Mouse (Mus musculus) frontal cortex, adult (tissue): ENCODE measurements around the gene Clic4.
"Not testable (repeated sequence)": the region's sequence is repeated elsewhere in the genome, so short reads cannot be mapped to it uniquely, and the experiment has no call there.

Experiments used
- ATAC-seq: cut with Nextera tagmentation; 2 replicates; pipeline ENCODE4 v1.9.2; 2017; ENCODE audit warnings: mild to moderate bottlenecking, moderate library complexity, mixed read lengths; ENCODE audit not compliant: low TSS enrichment

The Clic4 gene

DNA sequence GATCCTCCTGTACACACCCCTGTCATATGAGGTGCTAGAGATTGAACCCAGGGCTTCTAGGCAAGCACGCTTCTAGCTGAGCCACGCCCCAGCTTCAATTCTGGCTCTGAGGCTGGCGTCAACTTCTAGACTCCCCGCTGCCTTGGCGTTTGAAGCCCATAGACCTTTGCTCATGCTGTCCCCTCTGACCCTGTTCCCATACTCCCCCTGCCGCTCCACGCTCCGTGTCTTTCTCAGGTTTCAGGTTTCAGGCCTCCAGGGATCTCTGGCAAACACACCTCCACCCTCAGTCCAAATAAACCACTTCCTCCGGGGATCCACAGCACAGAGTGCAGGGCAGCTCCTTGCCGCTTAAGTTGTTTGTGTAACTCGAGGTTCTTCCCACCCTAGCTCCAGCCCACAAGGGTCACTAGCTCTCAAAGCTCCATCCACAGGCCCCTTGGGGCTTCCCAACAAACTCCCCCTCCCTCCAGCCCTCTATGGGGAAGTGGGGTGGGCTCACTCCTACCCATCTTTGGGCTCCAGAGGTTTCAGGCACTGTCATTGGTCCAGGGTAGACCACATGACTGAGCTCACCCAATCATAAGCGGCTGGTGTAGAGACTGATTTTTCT, 20.0 kb upstream of the Clic4 start:
- ATAC-seq, result no peak

DNA sequence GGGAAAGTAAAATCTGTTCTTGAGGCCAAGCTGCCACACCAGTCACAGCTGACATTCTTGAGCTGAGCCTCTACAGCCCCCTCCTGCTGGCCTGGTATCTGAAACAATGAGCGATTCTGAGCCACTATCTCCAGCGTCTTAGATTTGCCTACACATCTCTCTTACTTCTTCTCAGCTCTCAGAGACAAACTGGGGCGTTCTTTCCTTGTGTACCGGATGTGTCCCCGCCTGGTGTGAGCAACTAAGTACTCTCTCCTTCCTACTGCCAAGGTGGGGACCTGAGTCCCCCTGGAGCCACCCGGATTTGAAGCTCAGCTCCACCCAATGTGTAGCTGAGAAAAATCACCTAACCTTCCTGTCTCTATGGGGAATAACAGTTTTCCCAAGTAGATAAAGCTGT, 19.2 kb upstream of the Clic4 start:
- no peak for ATAC-seq

DNA sequence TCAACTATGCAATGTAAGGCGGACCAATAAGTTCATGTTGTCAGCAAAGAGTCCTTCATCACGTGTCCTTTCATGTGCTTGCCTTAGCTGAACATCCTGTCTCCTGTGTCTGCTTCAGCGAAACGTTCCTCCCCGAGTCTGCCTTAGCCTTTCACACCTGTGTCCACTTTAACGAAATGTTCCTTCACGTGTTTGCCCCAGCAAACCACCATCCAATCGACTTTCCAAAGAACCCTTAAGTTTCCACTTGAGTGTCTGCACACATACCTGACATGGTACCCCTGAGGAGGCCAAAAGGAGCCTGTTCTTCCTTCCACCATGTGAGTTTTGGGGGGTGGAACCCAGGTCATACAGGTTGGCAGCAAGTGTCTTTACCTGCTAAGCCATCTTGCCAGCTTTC, 18.6 kb upstream of the Clic4 start:
- ATAC-seq, result no peak

DNA sequence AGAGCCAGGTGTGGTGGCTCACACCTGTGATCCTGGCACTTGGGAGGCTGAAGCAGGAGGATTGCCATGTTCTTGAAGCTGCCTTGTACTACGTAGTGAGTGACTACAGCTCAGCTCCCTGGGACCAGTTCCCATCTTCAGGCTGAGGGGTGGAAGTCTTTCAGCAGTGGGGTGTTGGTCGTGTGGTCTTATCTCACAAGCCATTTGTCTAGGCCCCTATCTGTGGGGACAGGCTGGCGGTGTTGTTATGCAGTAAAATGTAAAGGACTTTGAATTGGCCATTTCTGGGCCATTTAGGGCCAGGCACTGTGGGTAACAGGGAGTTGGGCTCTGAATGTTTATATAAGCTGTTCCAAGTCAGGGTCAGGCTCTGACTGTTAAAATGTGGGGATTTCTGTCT, 15.4 kb upstream of the Clic4 start:
- ATAC-seq, result no peak

DNA sequence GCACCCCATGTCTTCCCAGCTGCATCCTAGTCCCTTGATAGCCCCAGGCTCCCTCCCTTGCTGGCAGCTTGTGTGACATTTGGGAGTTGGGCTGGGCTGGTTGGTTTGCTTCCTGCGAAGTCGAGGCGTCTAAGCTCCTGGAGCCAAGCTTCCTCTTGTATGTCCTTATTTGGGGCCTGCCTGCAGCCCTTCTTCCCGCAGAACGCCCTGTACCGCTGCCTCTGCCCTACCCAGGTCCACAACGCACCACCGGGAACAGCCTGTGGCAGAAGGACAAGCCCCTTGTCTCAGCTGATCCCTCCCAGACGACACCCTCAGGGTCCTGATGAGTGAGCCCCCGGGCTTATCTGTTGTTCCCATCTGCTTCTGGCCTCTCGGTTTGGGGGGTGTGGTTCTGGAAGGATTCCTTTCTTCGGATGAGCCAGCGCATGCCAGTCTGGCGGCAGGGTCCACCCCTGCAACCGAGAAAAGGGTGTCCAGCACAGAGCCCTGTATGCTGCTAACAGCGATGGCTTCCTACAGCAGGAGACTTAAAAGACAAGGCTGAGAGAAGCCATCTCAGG, 14.3 kb upstream of the Clic4 start:
- no peak for ATAC-seq

DNA sequence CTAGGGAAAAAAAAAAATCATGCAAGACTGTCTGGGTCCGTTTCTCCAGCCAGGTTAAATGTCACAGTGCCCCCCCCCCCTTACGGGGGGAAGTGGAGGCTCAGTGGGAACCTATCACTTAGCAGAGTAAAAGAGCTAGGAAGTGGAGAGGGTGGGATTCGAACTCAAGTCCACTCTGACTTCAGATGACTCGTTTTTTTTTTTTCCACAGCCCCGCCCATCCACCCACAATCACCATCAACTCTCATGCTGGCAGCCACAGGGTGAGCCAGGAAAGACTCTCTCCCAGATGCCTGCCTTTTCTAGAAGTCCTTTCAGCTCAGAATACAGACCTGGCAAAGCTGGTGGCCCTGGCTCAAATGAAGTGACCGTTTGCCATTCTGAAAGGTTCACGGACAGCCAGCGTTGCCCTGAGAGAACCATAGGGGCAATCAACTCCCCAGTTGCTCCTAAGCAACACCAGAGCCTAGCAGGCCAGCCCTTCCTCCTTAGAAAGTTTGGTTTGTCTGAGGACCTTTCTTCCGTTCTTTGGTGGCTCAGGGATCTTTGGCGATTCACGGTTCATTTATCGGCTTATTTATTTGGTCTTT, 13.5 kb upstream of the Clic4 start:
- ATAC-seq, result no peak

DNA sequence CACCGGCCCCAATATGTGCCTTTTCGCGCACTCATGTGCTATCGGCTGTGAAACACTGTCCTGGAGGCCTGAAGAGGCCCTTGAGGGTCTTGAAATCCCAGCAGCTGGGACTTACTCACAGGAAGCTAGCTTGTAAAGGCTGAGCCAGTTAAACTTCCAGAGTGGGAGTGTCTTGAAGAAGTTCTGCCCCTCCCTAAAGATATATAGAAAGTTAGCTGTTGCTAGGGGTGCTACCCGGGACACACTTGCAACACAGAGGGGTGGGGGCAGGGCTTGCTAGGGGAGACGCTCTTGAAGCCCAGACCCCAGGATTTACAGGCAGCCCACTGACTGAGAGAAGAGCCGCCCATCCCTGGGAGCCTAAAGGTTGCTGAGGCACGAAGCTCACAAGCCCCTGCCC, 12.8 kb upstream of the Clic4 start:
- ATAC-seq, result no peak

DNA sequence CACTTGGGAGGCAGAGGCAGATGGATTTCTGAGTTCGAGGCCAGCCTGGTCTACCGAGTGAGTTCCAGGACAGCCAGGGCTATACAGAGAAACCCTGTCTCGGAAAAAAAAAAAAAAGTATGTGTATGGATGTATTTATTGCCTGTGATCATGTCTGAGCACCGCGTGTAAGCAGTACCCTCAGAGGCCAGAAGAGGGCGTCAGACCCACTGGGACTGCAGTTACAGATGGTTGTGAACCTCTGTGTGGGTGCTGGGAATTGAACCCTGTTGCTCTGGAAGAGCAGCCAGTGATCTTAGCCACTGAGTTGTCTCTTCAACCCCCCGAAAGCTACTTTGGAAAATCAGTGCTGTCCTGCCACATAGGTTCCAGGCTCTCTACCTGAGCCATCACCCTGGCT, 11.3 kb upstream of the Clic4 start:
- ATAC-seq, result no peak

DNA sequence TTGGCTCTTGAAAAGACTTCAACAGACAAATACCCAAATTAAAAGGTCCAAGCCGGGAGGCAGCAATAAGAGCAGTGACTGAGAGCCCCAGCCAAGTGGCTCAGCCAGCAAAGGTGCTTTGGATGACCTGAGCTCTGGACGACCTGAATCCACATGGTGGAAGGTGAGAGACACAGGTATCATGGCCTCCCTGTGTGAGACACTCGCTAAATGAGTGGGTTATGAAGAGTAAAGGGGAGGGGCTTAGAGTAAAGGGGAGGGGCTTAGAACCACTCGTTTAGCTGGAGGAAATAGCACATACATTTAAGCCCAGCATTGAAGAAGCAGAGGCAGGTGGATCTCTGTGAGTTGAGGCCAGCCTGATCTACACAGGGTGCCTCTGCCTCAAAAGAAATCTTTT, 10.8 kb upstream of the Clic4 start:
- ATAC-seq, result no peak

DNA sequence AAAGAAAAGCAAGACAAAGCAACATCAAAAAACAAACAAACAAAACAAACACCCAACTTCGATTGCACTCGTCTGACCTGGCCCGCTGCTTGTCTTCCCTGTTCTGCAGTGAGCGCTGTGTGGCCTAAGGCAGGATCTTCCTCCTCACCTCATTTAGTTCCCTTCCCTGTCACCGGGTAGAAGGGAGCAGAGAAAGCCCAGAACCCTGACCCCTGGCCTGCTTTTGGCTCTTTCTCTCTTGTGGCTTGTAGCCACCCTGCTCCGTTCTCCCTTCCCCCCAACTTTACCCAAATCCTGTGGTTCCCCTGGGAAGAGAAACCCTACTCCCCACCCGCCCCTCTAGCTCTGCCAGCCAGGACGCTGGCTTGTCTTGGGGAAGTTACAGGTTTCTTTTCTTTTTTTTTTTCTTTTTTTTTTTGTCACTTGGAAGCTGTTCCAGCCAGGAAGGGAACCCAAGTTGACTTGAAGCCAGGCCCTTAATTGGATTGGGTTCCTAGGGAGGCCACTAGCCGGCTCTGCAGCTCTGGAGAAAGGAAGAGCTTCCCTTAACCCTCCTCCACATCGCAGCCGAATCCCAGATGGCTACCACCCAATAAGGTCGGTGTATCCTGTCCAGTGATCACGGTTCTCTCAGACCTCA, 10.2 kb upstream of the Clic4 start:
- no peak for ATAC-seq

DNA sequence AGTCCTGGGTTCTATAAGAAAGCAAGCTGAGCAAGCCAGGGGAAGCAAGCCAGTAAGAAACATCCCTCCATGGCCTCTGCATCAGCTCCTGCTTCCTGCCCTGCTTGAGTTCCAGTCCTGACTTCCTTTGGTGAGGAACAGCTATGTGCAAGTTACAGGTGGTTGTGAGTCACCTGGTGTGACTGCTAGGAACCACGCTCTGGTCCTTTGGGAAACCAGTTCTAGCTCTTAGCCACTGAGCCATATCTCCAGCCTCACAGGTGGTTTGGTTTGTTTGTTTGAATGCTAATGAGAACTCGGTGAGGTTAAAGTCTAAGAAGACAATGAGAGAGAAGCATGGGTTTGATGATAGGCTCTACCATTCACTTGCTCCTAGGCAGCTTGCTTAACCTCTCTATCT, 7.4 kb upstream of the Clic4 start:
- not testable (repeated sequence) for ATAC-seq

DNA sequence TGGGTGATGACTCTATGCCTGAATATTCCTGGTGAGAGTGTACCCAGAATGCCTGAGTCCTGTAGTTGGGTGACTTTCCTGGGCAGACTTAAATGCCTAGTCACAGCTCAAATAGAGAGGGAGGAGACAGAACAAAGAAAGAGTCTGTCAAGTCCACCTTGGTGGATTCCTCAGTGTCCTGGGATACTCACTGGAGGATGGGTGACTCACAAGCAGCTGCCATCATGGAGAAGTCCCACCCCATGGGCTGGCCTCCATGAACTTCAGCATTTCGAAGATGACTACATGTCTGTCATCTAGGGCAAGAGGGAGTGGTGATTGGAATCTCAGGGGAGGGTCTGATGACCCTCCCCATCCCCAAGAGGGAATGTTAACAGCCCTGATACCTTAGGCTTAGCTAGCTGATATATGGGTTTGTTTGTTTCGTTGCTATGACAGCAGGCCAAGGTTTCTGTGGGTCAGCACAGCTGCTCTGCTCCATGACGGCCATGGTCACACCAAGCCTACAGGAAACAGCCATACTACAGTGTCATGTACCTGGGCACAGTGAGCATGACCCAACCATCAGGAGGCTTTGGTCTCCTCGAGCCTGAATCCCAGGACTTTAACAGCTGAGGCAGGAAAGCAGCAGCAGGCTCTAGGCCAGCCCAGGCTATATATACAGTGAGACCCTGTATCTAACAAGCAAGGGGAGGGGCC, 4.2 kb upstream of the Clic4 start:
- ATAC-seq, result no peak

DNA sequence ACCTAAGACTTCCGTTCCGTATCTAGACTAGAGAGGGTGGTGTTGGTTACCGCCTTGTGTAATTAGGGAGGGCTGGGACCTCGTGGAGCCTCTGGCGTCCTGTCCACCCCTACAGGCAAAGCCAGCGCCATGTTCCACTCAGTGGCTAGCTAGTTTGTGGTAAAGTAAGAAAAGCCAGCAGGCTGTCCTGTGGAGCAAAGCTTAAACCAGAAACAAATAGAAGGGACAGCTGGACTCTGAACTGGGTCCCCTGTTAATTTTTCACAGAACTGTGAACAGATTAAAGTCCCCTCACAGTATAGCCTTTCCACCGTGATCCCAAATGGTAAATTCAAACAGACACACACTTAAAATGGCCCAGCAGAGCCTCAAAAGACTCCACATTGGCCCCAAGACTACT, 2.1 kb upstream of the Clic4 start:
- no peak for ATAC-seq

DNA sequence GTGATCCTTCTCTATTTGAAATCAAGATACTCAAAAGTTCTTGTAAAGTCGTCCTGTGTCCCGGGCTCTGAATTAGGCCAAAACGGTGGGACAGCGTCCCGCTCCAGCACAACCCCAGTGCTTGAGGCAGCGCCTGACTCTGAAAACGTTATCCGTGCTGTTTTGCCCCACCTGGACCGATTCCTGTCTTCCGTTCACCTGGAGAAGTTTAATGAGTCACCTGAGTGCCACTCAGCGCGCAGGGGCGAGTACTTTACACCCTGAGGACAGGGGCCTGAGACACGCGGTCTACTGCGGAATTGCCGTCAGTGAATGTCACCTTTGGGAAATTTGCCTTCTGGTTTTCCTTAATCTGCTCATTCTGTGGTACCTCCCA, 681 bp upstream of the Clic4 start:
- no peak for ATAC-seq

DNA sequence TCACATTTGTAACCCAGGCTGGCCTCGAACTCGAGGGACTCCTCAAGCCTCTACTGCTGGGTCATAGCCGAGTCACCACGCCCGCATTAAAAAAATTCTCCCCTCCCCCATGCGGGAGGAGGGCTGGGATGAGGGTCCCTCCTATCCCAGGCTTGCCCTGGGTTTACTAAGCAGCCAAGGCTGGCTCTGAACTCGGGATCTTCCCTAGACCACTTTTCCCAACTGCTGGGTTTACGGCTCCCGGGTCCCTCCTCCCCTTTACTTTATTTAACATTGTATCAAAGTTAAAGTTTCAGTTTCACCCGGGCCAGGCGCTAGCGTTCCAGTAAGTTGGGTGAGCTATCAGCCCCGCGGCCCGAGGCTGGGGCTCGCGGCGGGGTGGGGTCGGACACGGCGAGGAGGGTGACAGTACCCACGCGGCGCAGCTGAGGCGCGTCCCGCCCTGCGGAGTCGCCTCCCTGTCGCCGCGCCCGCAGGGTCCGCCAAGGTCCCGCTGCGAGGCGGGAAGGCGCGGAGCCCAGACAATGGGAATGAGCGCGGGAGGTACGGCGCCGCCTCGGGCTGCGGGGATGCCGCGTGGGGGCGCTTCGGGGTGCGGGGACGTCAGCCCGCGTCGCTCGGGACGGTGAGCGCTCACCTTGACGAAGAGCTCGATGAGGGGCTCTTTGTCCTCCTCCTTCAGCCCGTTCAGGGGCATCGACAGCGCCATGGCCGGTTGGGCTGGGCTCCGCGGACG, 565 bp downstream of the Clic4 start:
- ATAC-seq, result peak; percentile 45

DNA sequence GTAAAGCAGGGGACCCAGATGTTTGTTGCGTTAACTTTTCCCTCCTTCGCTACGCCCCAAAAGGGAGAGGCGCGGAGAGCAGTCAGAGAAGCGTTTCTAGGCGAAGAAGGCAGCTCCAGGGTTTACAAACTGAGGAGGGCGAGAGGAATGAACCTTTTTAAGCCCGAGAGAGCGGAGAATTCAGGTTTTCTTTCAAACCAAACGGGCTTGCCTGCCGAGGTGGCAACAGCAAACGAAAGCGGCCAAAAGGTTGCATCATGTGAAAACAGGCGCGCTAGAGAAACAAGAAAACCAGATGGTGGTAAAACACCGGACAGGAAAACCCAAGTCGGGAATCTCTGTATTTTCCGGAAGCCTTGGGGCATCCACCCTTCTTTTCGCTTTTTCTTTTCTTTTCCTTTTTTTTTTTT, 1.2 kb downstream of the Clic4 start:
- no peak for ATAC-seq

DNA sequence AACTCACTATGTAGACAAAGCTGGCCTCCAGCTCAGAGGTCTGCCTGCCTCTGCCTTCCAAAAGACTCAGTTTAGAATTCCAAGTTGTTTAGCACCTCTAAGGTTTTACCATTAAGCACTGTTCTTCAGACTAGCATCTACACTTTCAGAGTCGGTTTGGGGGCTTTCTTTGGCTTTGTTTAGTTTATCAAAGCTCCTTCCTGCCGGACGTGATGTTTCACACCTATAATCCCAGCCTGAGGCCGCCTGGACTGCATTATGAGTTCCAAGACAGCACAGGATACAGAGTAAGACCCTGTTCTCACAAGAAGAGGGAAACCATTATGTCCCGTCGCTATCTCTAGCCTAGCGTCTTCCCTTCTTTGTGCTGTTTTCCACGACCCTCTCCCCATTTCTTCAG, 2.1 kb downstream of the Clic4 start:
- no peak for ATAC-seq

DNA sequence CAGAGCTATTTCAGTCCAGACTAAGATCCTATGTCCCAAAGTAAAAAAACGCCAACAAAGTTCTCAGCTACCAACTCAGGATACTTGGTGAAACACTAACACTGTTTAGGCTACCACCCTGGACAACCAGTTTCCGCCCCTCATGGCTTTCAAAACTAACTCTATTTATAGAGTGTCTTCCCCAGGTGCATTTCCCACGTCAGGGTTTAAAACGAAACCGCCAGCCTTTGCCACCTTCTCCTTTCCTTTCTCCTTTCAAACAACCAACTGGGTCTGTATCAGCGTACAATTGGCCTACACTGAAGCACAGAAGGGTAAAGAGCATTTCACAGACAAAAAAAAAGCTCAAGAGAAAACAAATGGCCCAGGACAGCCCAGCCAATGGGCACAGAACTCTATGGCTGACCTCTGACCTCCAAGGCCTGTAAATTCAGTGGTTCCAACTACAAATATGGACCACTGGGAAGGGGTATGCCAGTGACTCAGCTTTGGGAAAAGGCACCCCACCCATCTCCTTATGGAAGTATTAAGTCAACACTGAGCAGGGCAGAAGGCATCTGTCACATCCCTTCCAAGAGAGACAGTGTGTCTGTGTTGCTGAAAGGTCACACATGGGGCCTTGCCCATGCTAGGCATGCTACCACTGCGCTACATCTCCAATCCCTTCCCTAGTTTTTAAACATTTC, 2.8 kb downstream of the Clic4 start:
- ATAC-seq, result no peak

DNA sequence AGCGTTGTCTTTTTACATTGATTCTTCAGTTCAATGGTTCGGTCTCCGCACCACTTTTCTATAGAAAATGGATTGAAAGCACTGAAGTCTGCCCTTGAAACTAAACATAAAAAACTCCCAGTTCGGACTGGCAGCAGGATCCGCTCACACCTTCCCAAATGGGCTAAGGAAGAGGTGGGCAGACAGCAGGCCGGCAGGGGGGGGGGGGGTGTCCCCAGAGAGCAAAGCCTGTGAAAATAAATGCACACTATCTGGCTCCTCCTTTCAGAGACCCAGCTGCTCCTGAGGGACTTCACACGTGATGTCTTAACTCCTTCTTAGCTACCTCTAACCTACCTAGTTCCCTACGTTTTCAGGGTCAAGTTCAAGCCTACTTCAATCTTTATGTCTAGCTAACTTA, 5.1 kb downstream of the Clic4 start:
- no peak for ATAC-seq

DNA sequence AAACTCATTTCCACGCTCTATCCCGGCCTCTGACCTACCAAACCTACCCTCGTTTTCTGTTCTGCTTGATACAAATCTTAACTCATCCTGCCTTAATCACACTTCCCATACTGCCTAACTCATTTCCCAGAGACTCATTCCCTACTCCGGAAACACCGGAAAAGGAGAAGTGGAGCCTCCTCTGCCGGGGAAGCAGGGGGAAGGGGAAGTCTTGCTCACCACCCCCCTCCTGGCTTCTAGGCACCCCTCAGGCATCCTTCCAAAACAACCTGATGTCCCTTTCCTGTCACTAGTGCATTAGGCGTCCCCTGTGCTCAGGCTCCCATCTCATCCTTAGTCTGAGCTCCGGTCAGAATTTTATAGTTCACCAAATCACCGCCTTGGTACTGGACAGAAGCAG, 5.6 kb downstream of the Clic4 start:
- no peak for ATAC-seq

DNA sequence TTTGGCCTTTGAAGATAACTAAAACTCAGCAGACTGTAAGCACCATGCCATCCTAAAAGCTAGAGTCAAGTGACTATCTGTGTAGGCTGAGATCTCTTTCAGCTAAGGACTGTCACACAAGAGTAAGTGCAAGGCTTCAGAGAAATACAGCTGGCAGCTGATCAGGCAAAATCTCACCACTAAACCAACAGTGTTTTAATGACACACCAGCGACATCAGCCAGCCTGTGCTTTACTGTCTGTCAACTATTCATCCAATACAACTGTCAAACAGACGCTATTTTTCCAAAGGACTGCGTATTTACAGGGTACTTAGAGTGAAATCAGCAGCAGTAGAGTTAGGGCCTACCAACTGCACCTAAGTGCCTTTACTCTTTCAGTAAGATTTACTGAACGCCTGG, 12.2 kb downstream of the Clic4 start:
- no peak for ATAC-seq

DNA sequence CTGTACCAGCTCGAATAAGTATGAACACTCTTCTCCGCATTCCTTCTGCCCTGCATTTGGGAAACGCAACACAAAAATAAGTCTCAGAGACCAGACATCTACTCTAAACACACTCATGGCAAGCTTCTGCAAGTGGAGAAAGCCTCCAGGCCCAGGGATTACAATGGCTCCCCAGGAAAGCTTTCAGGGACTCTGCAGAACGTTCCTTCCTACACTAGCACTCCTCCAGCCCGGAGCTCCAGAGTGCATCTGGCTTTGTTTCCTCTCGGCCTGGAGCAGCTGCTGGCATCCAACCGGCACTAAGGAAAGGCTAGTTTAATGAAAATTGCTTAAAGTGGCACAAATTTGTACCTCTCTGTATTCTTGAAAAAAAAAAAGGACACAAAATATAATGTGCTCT, 14.1 kb downstream of the Clic4 start:
- 0 out of 2 replicates have a peak, but pooled peaks have one; percentile 44 for ATAC-seq
